Mouse (Mus musculus): ENCODE measurements around the gene Mlip.
"Not testable (repeated sequence)": the region's sequence is repeated elsewhere in the genome, so short reads cannot be mapped to it uniquely, and the experiment has no call there.

Mlip gene

DNA sequence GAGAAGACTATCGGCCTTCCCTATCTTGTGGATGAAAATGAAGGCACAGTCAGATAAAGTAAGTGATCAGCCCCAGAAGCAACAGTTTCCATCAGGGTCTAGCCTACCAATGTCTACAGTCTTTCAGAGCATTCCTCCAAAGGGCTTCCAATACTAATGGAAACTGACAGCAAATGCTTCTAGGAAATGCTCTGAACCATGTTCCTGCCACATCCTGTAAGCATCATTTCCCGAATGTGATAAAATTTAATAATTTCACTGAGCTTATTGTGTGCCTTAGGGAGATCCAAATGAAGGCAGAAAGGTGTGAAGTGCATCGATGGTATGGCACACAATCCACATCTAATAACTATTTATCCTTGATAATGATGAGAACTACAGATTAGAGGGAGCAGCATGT is 173.3 kb downstream of the Mlip start:
- DNase-seq (ENCODE audit: low spot score), result no peak

- DNase-seq (ENCODE audit: low spot score), result no peak
Observed at GRCm38 (mm10) chr9:77175870-77176269, 176.9 kb downstream of the Mlip start.

GRCm38 (mm10) chr9:77172044-77172443 is 180.7 kb downstream of the Mlip start:
- DNase-seq (ENCODE audit: low spot score), result no peak

DNA sequence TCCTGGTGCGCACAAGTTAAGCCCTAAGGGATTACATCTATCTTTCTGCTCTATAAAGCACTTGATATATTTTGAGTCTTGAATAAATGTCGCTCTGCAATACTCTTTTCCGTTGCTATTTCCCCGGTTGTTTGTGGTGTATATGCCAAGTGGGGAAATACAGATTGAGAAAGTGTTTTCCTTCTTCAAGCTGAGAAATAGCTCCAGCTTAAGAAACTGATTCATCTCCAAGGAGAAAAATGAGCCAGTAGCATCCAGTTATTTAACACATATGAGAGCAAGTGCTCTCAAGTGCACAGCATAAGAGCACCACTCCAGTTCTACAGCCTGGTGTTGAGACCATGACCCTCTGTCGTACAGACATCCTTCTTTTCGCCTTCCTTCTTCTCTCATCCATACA is 186.9 kb downstream of the Mlip start:
- DNase-seq (ENCODE audit: low spot score), result no peak

DNA sequence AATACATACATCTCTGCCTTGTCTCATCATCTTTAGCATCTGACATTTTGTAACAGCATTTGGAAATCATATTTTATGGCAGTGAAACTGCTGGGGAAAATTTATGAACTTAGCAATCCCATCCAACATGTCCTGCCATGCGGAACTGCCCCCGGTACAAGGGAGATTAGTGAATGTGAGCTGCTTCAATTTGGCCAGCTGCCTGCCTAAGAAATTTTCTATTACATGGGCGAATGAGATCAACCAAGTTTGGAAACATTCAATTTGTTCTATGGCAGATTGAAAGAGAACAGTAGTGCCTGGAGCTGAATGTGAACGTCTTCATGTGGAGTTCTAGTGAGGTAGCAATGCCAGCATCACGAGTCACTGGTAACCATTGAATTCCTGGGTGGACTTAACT is 191.0 kb downstream of the Mlip start:
- no peak for DNase-seq (ENCODE audit: low spot score)

GRCm38 (mm10) chr9:77160277-77160926 is 192.4 kb downstream of the Mlip start:
- no peak for DNase-seq (ENCODE audit: low spot score)

GRCm38 (mm10) chr9:77148518-77149257 is 204.1 kb downstream of the Mlip start:
- no peak for DNase-seq (ENCODE audit: low spot score)

GRCm38 (mm10) chr9:77119735-77120134 is 233.0 kb downstream of the Mlip start:
- DNase-seq (ENCODE audit: low spot score), result no peak

DNA sequence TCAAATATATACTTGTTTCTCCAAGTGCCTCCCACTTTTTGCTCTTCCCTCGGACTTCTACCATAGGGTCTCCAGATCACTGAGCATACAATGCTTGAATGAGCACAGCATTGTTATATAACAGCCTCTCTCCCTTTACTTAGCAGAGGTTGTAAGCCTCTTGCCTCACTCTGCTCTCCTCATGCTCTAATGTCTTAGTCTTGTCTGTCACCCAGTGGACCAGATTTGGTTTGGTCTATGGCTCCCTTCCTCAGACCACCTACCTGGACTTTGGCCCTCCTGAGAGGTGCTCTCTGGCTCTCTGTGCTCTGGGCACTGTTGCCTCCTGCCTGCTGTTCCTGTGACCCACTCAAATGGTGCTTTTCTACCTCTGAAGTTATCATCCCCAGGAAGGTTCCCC is 255.9 kb downstream of the Mlip start:
- no peak for DNase-seq (ENCODE audit: low spot score)

- not testable (repeated sequence) for DNase-seq (ENCODE audit: low spot score)
Observed at GRCm38 (mm10) chr9:77083221-77083620, 269.5 kb downstream of the Mlip start.

DNA sequence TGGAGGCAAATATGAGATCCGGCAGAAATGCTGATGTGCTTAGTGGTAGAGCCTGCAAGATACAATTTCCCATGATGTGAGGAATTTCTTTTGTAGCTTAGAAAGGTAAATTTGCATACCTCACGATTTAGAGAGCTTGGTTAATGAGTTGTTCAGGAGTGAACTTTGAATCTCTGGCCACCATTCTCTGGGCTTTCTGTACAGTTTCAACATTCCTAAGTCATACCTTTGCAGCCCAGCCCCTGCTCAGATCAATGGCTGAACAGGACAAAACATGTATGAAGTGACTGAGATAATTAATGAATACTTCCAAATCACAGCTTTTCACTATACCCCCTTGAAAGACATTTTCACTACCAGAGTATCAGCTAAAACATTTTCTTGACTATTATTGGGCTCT is 281.1 kb downstream of the Mlip start:
- DNase-seq (ENCODE audit: low spot score), result no peak

GRCm38 (mm10) chr9:77056611-77057010 is 296.2 kb downstream of the Mlip start:
- no peak for DNase-seq (ENCODE audit: low spot score)

DNA sequence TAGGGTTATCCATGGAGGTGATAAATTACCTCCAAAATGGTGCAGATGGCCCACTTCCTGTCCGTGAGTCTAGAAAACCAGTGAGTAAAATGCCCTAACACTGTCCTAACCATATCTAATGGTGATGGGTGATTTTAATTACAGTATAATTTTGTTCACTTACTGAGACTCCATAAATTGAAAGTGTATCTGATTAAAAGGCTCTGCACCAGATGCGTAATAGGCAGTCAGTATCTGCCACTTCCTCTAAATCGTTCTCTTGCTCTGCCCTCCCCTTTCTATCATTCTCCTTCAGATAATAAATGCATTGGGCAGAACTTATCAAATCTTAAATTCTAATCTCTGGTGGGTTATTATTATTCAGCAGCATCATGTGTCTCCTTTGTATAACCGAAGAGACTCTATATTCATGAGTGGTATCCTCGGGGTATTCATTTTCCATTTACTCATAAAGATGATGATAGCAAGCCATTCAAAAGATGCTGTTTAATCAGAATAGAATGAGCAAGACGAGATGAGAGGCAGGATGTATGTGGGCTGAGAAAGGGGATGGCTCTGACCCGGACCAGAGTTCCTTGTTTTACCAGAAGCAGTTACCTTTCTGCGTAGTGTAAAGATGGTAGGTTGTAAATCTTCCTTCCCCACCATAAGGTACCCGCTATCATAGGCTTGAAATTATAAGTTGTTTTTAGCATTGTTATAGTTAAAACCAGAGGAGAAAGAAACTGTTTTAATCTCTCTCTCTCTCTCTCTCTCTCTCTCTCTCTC is 298.2 kb downstream of the Mlip start:
- DNase-seq (ENCODE audit: low spot score), result no peak

Data from ovary, postnatal 10 days (tissue).